Mouse (Mus musculus) spleen, adult 2 months (tissue): ENCODE measurements around the gene Ckap2l. TPM values are rescaled to one million over a fixed set of nuclear protein-coding genes. Genes with fewer than 3 reads are reported as not detected.

Experiments
- DNase-seq, 2 experiments: peaks; one replicate each; pipeline versions ENCODE4 v3.0.0 to v3.0.0-alpha.2; 2012 to 2021; ENCODE audit warnings: low spot score in 2 of 2, low read depth in 1 of 2
- H3K27ac ChIP-seq: fragments of 200-500 bp; 2 replicates; pipeline ENCODE4 v1.5.1; 2012; ENCODE audit warnings: low read length, inconsistent platforms; ENCODE audit not compliant: insufficient read depth
- H3K27me3 ChIP-seq: fragments of 200-500 bp; 2 replicates; pipeline ENCODE4 v1.6.1; 2012; ENCODE audit warnings: mild to moderate bottlenecking, moderate library complexity, low read length, inconsistent platforms; ENCODE audit not compliant: control insufficient read depth, insufficient read depth
- H3K36me3 ChIP-seq: fragments of 200-500 bp; 2 replicates; pipeline ENCODE4 v1.6.1; 2012; ENCODE audit warnings: mild to moderate bottlenecking, low read length, inconsistent platforms; ENCODE audit not compliant: control insufficient read depth, insufficient read depth
- H3K4me1 ChIP-seq: fragments of 200-500 bp; 2 replicates; pipeline ENCODE4 v1.6.1; 2011; ENCODE audit warnings: inconsistent platforms; ENCODE audit not compliant: control insufficient read depth, insufficient read depth, insufficient read length
- H3K4me3 ChIP-seq: fragments of 200-500 bp; 2 replicates; pipeline ENCODE4 v1.5.1; 2011; ENCODE audit warnings: mild to moderate bottlenecking, inconsistent platforms; ENCODE audit not compliant: insufficient read depth, insufficient read length; ENCODE audit errors: extremely low read depth
- CTCF ChIP-seq: fragments of 200-500 bp; IDR thresholded peaks from 2 replicates; pipeline ENCODE4 v1.5.1; 2011; ENCODE audit warnings: mild to moderate bottlenecking, inconsistent platforms; ENCODE audit not compliant: insufficient read depth, insufficient read length, insufficient replicate concordance; ENCODE audit errors: extremely low read depth
- POLR2A ChIP-seq: fragments of 200-500 bp; IDR thresholded peaks from 2 replicates; pipeline ENCODE4 v1.6.1; 2011; ENCODE audit warnings: low read depth, low read length, inconsistent platforms
- WGBS: fragments of 180-500 bp; shearing (Covaris S2); methylation state at CpG from one replicate; pipeline ENCODE4 v1.1.7; 2018; 5-methylcytosine and 5-hydroxymethylcytosine counted together
- polyA plus RNA-seq: library from polyadenylated mRNA; depleted of rRNA; stranded (reverse); fragments of >200 nt; gene quantifications from 2 replicates; pipeline ENCODE4 v1.2.3, GENCODE M21; 2012

Ckap2l gene
- polyA plus RNA-seq, 1 experiment, result 0.84 TPM

DNA sequence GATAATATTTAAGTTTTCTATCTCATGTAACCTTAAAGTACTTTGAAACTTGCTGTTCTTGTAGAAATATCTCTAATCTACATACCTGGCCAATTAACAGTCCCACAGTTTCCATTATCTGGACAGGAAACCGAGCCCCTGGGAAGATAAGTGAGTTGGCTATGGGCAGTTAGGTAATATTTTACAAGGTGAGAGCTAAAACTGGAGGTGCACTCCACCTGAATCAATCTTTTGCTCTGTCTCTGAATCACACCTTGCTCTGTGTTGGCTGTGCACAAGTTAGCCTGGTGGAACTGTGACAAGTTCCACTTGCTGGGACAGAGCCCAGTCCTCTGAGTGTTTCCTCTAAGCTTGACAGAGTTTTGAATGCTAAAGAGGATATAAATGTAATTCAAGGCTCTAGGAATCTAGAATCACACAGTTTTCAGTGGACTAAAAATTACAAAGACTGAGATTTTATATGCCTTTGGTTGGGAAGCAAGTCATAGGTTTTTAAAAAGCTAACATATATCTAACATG is 25.2 kb upstream of the Ckap2l start:
- WGBS, result 80% methylated on average over 1 of the region's 1 CpGs
- no peak overlapping the region for H3K27ac ChIP-seq
- no peak overlapping the region for H3K4me3 ChIP-seq
- TF ChIP-seq CTCF (no peak), POLR2A (no peak)
- no peaks in the 10 kb centered on the region for H3K27me3 ChIP-seq
- DNase-seq, result no peak
- H3K4me1 ChIP-seq, result no peaks in the 10 kb centered on the region
- no peaks in the 10 kb centered on the region for H3K36me3 ChIP-seq

DNA sequence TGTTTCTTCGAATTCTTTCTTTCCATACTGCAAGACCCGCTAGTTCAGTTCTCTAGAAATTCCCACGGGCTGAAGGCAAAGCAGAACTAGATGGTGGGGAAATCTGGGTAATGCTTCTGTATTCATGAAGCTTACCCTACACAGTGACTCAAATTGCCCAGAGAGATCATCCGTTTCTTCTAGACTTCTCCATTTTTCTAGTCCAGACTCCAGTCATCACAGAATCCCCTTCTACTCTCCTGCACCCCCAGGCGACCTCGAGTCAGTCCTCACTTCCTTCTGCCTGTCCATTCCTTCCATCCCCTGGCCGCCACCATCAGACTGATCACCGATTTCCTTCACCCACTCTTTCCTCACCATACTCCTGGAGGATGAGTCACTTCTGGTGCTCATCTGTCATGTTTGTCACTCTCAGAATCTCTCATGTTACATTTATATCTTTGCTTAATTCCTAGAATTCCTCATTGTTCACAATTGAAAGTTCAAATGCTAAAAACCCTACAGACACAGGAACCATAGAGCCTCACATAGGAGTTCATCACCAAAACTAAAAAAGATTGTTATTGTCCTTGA is 23.1 kb upstream of the Ckap2l start:
- TF ChIP-seq POLR2A (no peak), CTCF (no peak)
- no peak for DNase-seq
- H3K4me1 ChIP-seq, result no peaks in the 10 kb centered on the region
- H3K4me3 ChIP-seq, result no peak overlapping the region
- no peaks in the 10 kb centered on the region for H3K36me3 ChIP-seq
- H3K27me3 ChIP-seq, result no peaks in the 10 kb centered on the region
- 44% methylated on average over 8 of the region's 8 CpGs for WGBS
- H3K27ac ChIP-seq, result no peak overlapping the region

DNA sequence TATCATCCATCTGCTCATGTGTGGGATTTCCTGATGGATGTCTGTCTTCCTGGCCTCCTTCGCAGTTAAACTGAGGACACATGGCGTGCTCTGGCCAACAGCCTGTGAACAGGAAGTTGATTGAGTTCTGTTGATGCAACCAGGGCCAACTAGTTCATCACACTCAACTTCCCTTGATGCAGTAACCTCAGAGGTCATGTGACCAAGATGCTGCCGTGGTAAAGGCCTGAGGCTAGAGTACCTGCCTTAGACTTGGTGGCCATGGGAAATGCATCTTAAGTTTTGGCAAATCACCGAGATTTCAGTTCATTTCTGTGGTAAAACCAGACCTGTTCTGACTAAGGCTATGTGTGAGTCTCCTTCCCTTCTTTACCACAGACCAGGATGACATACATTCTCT is 18.8 kb upstream of the Ckap2l start:
- H3K4me1 ChIP-seq, result no peaks in the 10 kb centered on the region

DNA sequence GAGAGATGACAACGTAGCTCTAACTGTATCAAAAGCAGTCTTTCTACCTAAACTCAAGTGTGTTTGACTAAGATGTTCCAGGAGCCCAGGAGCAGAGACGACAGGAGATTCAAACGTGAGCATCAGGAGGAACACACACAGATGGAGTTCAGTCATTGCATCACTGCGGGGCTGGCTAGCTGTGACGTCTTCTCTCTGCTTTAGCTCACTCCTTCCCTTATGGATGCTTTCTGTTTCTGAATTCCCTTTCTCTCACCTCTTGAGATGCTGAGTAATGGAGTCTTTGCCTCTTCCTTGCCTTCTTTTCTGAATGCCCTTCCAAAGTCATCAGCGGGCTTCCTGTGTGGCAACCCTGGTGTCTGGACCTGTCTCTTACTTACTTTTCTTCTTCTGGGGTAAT is 17.9 kb upstream of the Ckap2l start:
- H3K4me3 ChIP-seq, result no peak overlapping the region
- no peaks in the 10 kb centered on the region for H3K36me3 ChIP-seq
- 80% methylated on average over 6 of the region's 6 CpGs for WGBS
- H3K4me1 ChIP-seq, result no peaks in the 10 kb centered on the region
- no peaks in the 10 kb centered on the region for H3K27me3 ChIP-seq
- H3K27ac ChIP-seq, result no peak overlapping the region
- no peak for TF ChIP-seq POLR2A
- no peak for TF ChIP-seq CTCF
- DNase-seq, result no peak

More for the DNA sequence above, 18.8 kb upstream of the Ckap2l start:
- Histone ChIP-seq H3K27me3 (no peaks in the 10 kb centered on the region), H3K36me3 (no peaks in the 10 kb centered on the region), H3K27ac (no peak overlapping the region), H3K4me3 (no peak overlapping the region)
- DNase-seq, result peak in 1 of 2 experiments; percentile 29
- TF ChIP-seq POLR2A, result no peak
- TF ChIP-seq CTCF, result no peak
- 44% methylated on average over 4 of the region's 4 CpGs for WGBS

DNA sequence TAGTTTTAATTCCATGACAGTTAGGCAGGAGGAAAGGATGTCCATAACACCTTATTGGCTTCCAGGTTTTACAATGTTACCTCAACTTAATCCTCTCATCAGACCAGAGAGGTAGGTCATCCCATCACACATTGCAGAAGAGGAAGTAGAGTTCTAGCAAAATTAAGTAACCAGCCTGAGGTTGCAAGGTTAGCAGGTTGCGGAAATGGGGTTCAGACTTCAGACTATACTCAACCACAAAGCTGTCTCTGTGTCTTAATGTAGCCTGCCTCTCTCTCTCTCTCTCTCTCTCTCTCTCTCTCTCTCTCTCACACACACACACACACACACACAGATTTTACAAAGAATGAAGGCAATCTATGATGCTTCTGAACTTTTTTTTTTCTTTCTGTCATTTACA is 16.9 kb upstream of the Ckap2l start:
- WGBS, result 33% methylated on average over 1 of the region's 1 CpGs
- peak in 1 of 2 experiments; percentile 29 for DNase-seq
- Histone ChIP-seq H3K4me1 (no peaks in the 10 kb centered on the region), H3K27ac (no peak overlapping the region), H3K27me3 (no peaks in the 10 kb centered on the region), H3K36me3 (no peaks in the 10 kb centered on the region), H3K4me3 (no peak overlapping the region)
- no peak for TF ChIP-seq POLR2A

DNA sequence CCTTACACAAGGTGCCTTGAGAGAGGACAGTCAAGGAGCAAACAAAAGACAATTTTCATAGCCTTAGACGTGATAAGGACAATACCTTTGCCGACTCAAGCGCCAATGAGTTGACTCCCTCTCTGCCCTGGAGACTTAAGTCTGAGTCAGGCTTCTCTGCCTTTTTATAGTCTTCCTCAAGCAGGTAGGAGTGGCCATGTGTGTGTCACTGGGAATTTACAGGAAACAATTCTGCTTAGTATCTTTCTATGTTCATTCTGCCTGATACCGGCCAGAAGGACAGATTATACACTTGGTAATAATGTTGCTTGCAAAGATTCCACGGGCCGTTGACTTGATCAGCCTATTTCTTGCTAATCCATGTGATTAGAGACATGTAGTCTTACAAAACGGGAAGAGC is 12.8 kb upstream of the Ckap2l start, which contains the start of gene Il1a:
Gene Il1a (minus strand): TSS at position 137 of the 400 bp plus-strand sequence.
- DNase-seq, result no peak
- WGBS, result 75% methylated on average over 7 of the region's 7 CpGs
- Histone ChIP-seq H3K36me3 (no peaks in the 10 kb centered on the region), H3K27ac (no peak within 1 kb of the TSS), H3K4me3 (no peak within 1 kb of the TSS), H3K4me1 (peaks cover 2% of the 10 kb centered on the region; the same call in 1 of the 2 replicates), H3K27me3 (no peaks in the 10 kb centered on the region)
- TF ChIP-seq POLR2A (no peak), CTCF (no peak)

DNA sequence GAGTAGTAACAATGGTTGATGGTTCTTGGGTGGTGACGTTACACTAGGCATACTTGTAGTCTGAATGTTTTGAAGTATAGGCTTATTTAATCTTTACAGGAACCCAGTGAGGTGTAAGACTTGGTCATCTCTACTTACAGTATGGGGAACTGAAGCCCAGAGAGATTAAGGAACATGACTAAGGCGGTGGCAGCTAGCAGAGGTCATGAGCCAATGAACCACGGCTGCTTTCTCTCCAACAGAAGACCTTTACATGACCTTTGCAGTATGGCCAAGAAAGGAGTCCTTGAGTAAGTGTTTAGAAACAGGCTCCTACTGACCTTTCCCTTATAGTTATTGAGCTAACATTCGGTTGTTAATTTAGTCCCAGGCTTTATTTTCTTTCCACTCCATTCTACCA is 9.0 kb upstream of the Ckap2l start:
- TF ChIP-seq POLR2A, result no peak
- no peak for TF ChIP-seq CTCF
- DNase-seq, result no peak
- H3K27me3 ChIP-seq, result no peaks in the 10 kb centered on the region
- H3K4me3 ChIP-seq, result no peak overlapping the region
- H3K4me1 ChIP-seq, result peaks cover 2% of the 10 kb centered on the region; the same call in 1 of the 2 replicates
- WGBS, result 56% methylated on average over 4 of the region's 4 CpGs
- H3K36me3 ChIP-seq, result no peaks in the 10 kb centered on the region
- no peak overlapping the region for H3K27ac ChIP-seq
